Mouse (Mus musculus): ENCODE measurements at regions not wholly inside any gene's neighbourhood (a gene's known extent, or its start where the extent isn't known, plus 50 kb on each side); places are given as distances from the start of the nearest gene placed in this dataset.

- in situ Hi-C loops (cut with MboI, MseI) = no loop called here
Observed at GRCm38 (mm10) chr17:9848559-9849357, 179.2 kb upstream of the Pabpc6 start.

GRCm38 (mm10) chr17:9845451-9846075, 176.0 kb upstream of the Pabpc6 start:
- in situ Hi-C loops (cut with MboI, MseI) = no loop called here

GRCm38 (mm10) chr17:9841103-9841502, 171.6 kb upstream of the Pabpc6 start:
- in situ Hi-C loops (cut with MboI, MseI) = no loop called here

GRCm38 (mm10) chr17:9839256-9839655, 169.7 kb upstream of the Pabpc6 start:
- in situ Hi-C loops (cut with MboI, MseI) = no loop called here

- in situ Hi-C loops (cut with MboI, MseI) = no loop called here
Observed at GRCm38 (mm10) chr17:9836995-9837842, 167.7 kb upstream of the Pabpc6 start.

- in situ Hi-C loops (cut with MboI, MseI) = no loop called here
Observed at GRCm38 (mm10) chr17:9829895-9830294, 160.4 kb upstream of the Pabpc6 start.

- in situ Hi-C loops (cut with MboI, MseI) = no loop called here
Observed at GRCm38 (mm10) chr17:9821358-9821757, 151.8 kb upstream of the Pabpc6 start.

GRCm38 (mm10) chr17:9817056-9817455, 147.5 kb upstream of the Pabpc6 start:
- in situ Hi-C loops (cut with MboI, MseI) = no loop called here

- in situ Hi-C loops (cut with MboI, MseI) = no loop called here
Observed at GRCm38 (mm10) chr17:9797069-9797468, 127.6 kb upstream of the Pabpc6 start.

GRCm38 (mm10) chr17:9796225-9796988, 126.9 kb upstream of the Pabpc6 start:
- in situ Hi-C loops (cut with MboI, MseI) = no loop called here

- in situ Hi-C loops (cut with MboI, MseI) = no loop called here
Observed at GRCm38 (mm10) chr17:9778866-9779265, 109.3 kb upstream of the Pabpc6 start.

GRCm38 (mm10) chr17:9777165-9777564, 107.6 kb upstream of the Pabpc6 start:
- in situ Hi-C loops (cut with MboI, MseI) = no loop called here

GRCm38 (mm10) chr17:9776286-9777016, 106.9 kb upstream of the Pabpc6 start:
- in situ Hi-C loops (cut with MboI, MseI) = no loop called here

- in situ Hi-C loops (cut with MboI, MseI) = no loop called here
Observed at GRCm38 (mm10) chr17:9775668-9776151, 106.2 kb upstream of the Pabpc6 start.

GRCm38 (mm10) chr17:9774740-9775629, 105.5 kb upstream of the Pabpc6 start:
- in situ Hi-C loops (cut with MboI, MseI) = loop anchor here (25.0 kb wide), 1 partner anchor 1687 kb away; no protein-coding TSS in a partner anchor

GRCm38 (mm10) chr17:9773744-9774143, 104.2 kb upstream of the Pabpc6 start:
- in situ Hi-C loops (cut with MboI, MseI) = loop anchor here (25.0 kb wide), 1 partner anchor 1689 kb away; no protein-coding TSS in a partner anchor

- in situ Hi-C loops (cut with MboI, MseI) = loop anchor here (25.0 kb wide), 1 partner anchor 1694 kb away; no protein-coding TSS in a partner anchor
Observed at GRCm38 (mm10) chr17:9768275-9768674, 98.8 kb upstream of the Pabpc6 start.

- in situ Hi-C loops (cut with MboI, MseI) = loop anchor here (25.0 kb wide), 1 partner anchor 1697 kb away; no protein-coding TSS in a partner anchor
Observed at GRCm38 (mm10) chr17:9765680-9766250, 96.2 kb upstream of the Pabpc6 start.

All from regulatory T cell (primary cell).